Mouse (Mus musculus) embryonic fibroblast, embryonic 13.5 days (primary cell): Measurements from ENCODE around the gene Cdh8.

ENCODE experiments used
- CTCF ChIP-seq: IDR thresholded peaks from 2 replicates; pipeline ENCODE4 v1.5.1; 2011; ENCODE audit warnings: mild to moderate bottlenecking, control low read depth, low read length, moderate library complexity, borderline replicate concordance; ENCODE audit not compliant: insufficient read depth
- POLR2A ChIP-seq: IDR thresholded peaks from 2 replicates; pipeline ENCODE4 v1.6.1; 2011; ENCODE audit warnings: low read depth, mild to moderate bottlenecking, control low read depth, low read length, moderate library complexity

DNA sequence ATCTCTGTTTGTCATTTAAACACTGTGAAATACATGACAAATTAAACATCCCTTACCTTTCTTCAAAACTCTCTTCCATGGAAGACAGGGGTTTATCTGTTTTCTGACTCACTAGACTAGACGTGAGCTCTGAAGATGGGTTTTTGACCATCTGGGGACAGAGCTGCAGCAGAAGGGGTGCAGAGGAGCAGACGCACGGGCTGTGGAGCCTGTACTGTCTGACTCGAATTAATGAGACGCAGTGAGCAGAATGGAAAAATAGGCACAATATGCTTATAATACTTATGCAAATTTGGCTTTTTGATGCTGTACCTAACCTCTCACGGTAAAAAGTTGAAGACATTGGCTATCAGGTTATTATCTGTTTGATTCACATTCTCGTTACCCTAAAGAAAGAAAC lies 1.2 kb upstream of the Cdh8 start:
- TF ChIP-seq POLR2A: no peak
- no peak for TF ChIP-seq CTCF
